Mouse (Mus musculus): ENCODE results near the gene Thbs2. TPM values are rescaled to one million over a fixed set of nuclear protein-coding genes. Genes with fewer than 3 reads are reported as not detected.

Thbs2 gene
- total and polyA plus RNA-seq, 2 experiments from 2014 or later, result 17.9 to 49.7 TPM

- peaks cover 4% of the 10 kb centered on the region; the same call in 1 of the 2 replicates for H3K4me1 ChIP-seq (ENCODE audit: control insufficient read depth, insufficient read depth)
- H3K9ac ChIP-seq (replicated peaks; ENCODE audit: low read depth, low read length), result no peak overlapping the region
- H3K27ac ChIP-seq (ENCODE audit: low read depth), result no peak overlapping the region
- ATAC-seq (ENCODE audit: insufficient read depth, low read depth) (no peak), DNase-seq (ENCODE audit: low spot score) (no peak)
- H3K27me3 ChIP-seq (ENCODE audit: control insufficient read depth, insufficient read depth, low read length), result no peaks in the 10 kb centered on the region
- H3K4me3 ChIP-seq (ENCODE audit: low read depth, low read length), result no peak overlapping the region
- no peak overlapping the region for H3K4me2 ChIP-seq (ENCODE audit: low read depth, low read length)
- no peak for TF ChIP-seq EP300 (IDR thresholded peaks at IDR 0.05; ENCODE audit: low read depth)
- TF ChIP-seq CTCF (IDR thresholded peaks at IDR 0.05; ENCODE audit: low read depth), result no peak
- no peaks in the 10 kb centered on the region for H3K36me3 ChIP-seq (replicated peaks; ENCODE audit: control insufficient read depth, insufficient read depth, low read length)
- 30% methylated on average over 3 of the region's 3 CpGs for WGBS
- no peaks in the 10 kb centered on the region for H3K9me3 ChIP-seq (replicated peaks; ENCODE audit: control insufficient read depth, low read length)
These were observed 33.4 kb upstream of the Thbs2 start for GRCm38 (mm10) chr17:14727481-14727880.

- Histone ChIP-seq H3K9ac (replicated peaks; ENCODE audit: low read depth, low read length) (no peak overlapping the region), H3K36me3 (replicated peaks; ENCODE audit: control insufficient read depth, insufficient read depth, low read length) (no peaks in the 10 kb centered on the region), H3K27me3 (ENCODE audit: control insufficient read depth, insufficient read depth, low read length) (no peaks in the 10 kb centered on the region), H3K4me3 (ENCODE audit: low read depth, low read length) (no peak overlapping the region), H3K27ac (ENCODE audit: low read depth) (no peak overlapping the region), H3K4me1 (ENCODE audit: control insufficient read depth, insufficient read depth) (peaks cover 4% of the 10 kb centered on the region; the same call in 1 of the 2 replicates), H3K9me3 (replicated peaks; ENCODE audit: control insufficient read depth, low read length) (no peaks in the 10 kb centered on the region), H3K4me2 (ENCODE audit: low read depth, low read length) (no peak overlapping the region)
- no peak for ATAC-seq (ENCODE audit: insufficient read depth, low read depth)
- no peak for TF ChIP-seq EP300 (IDR thresholded peaks at IDR 0.05; ENCODE audit: low read depth)
- no peak for TF ChIP-seq CTCF (IDR thresholded peaks at IDR 0.05; ENCODE audit: low read depth)
- 36% methylated on average over 2 of the region's 2 CpGs for WGBS
- no peak for DNase-seq (ENCODE audit: low spot score)
These were observed 30.8 kb upstream of the Thbs2 start for GRCm38 (mm10) chr17:14724786-14725185.

DNA sequence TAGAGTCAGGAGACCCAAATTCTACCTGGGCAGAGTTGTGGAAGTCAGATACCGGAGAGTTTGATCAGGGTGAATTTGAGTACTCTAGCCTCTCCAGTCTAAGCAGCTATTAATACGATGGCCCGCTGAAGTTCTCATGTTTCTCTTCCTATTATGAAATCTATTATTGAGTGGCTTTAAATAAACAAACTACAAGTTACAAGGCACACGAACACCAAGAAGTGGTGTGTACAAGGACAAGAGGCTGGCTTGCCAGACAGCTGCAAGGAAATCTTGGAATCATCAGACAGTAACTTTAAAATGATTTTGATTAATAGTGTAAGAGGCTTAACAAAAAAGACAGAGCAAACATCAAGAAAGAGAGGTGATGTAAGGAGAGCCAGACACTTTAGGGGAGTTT, 27.3 kb upstream of the Thbs2 start:
- no peak for ATAC-seq (ENCODE audit: insufficient read depth, low read depth)
- Histone ChIP-seq H3K27me3 (ENCODE audit: control insufficient read depth, insufficient read depth, low read length) (no peaks in the 10 kb centered on the region), H3K9me3 (replicated peaks; ENCODE audit: control insufficient read depth, low read length) (no peaks in the 10 kb centered on the region), H3K4me2 (ENCODE audit: low read depth, low read length) (no peak overlapping the region), H3K9ac (replicated peaks; ENCODE audit: low read depth, low read length) (no peak overlapping the region), H3K4me1 (ENCODE audit: control insufficient read depth, insufficient read depth) (0 out of 2 replicates have a peak, but pooled peaks cover 3% of the 10 kb centered on the region), H3K4me3 (ENCODE audit: low read depth, low read length) (no peak overlapping the region), H3K27ac (ENCODE audit: low read depth) (0 out of 2 replicates have a peak overlapping the region, but pooled peaks have one; percentile 34), H3K36me3 (replicated peaks; ENCODE audit: control insufficient read depth, insufficient read depth, low read length) (no peaks in the 10 kb centered on the region)
- no peak for DNase-seq (ENCODE audit: low spot score)
- TF ChIP-seq CTCF (IDR thresholded peaks at IDR 0.05; ENCODE audit: low read depth) (no peak), EP300 (IDR thresholded peaks at IDR 0.05; ENCODE audit: low read depth) (no peak)
- 74% methylated on average over 4 of the region's 4 CpGs for WGBS

DNA sequence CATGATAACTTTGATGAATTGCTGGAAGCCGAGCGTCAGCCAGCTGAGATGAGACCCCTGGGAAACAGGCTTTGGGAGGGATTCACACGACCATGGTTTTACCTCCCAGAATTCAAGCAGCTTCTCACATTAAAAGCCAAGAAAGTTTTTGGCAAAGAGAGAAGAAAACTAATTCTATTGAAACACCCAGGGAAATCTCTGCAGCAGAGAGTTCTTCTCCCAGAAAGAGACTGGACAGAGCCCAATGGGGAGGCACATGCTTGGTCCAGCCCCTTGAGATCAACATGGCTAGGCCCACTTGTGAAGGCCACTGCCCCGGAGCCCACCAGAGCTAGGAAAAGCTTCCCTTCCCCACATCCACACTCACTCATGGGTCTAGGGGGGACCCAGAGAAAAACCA, 26.9 kb upstream of the Thbs2 start:
- TF ChIP-seq EP300 (IDR thresholded peaks at IDR 0.05; ENCODE audit: low read depth), result no peak
- TF ChIP-seq CTCF (IDR thresholded peaks at IDR 0.05; ENCODE audit: low read depth), result no peak
- WGBS, result 65% methylated on average over 4 of the region's 4 CpGs
- 0 out of 2 replicates have a peak, but pooled peaks cover 3% of the 10 kb centered on the region for H3K4me1 ChIP-seq (ENCODE audit: control insufficient read depth, insufficient read depth)
- 0 out of 2 replicates have a peak, but pooled peaks cover 3% of the 10 kb centered on the region for H3K27me3 ChIP-seq (ENCODE audit: control insufficient read depth, insufficient read depth, low read length)
- peak overlapping the region; percentile 34; the same call in 1 of the 2 replicates for H3K27ac ChIP-seq (ENCODE audit: low read depth)
- ATAC-seq (ENCODE audit: insufficient read depth, low read depth) (no peak), DNase-seq (ENCODE audit: low spot score) (no peak)
- H3K36me3 ChIP-seq (replicated peaks; ENCODE audit: control insufficient read depth, insufficient read depth, low read length), result no peaks in the 10 kb centered on the region
- H3K4me3 ChIP-seq (ENCODE audit: low read depth, low read length), result no peak overlapping the region
- no peaks in the 10 kb centered on the region for H3K9me3 ChIP-seq (replicated peaks; ENCODE audit: control insufficient read depth, low read length)
- H3K9ac ChIP-seq (replicated peaks; ENCODE audit: low read depth, low read length), result no peak overlapping the region
- no peak overlapping the region for H3K4me2 ChIP-seq (ENCODE audit: low read depth, low read length)

GRCm38 (mm10) chr17:14720227-14720626, 26.2 kb upstream of the Thbs2 start:
- Histone ChIP-seq H3K9ac (replicated peaks; ENCODE audit: low read depth, low read length) (no peak overlapping the region), H3K9me3 (replicated peaks; ENCODE audit: control insufficient read depth, low read length) (no peaks in the 10 kb centered on the region), H3K4me2 (ENCODE audit: low read depth, low read length) (no peak overlapping the region), H3K36me3 (replicated peaks; ENCODE audit: control insufficient read depth, insufficient read depth, low read length) (no peaks in the 10 kb centered on the region), H3K4me1 (ENCODE audit: control insufficient read depth, insufficient read depth) (0 out of 2 replicates have a peak, but pooled peaks cover 3% of the 10 kb centered on the region), H3K4me3 (ENCODE audit: low read depth, low read length) (no peak overlapping the region), H3K27ac (ENCODE audit: low read depth) (peak overlapping the region; percentile 34), H3K27me3 (ENCODE audit: control insufficient read depth, insufficient read depth, low read length) (0 out of 2 replicates have a peak, but pooled peaks cover 3% of the 10 kb centered on the region)
- WGBS, result 62% methylated on average over 7 of the region's 7 CpGs
- no peak for TF ChIP-seq EP300 (IDR thresholded peaks at IDR 0.05; ENCODE audit: low read depth)
- TF ChIP-seq CTCF (IDR thresholded peaks at IDR 0.05; ENCODE audit: low read depth), result no peak
- no peak for ATAC-seq (ENCODE audit: insufficient read depth, low read depth)
- peak; percentile 36 for DNase-seq (ENCODE audit: low spot score)

DNA sequence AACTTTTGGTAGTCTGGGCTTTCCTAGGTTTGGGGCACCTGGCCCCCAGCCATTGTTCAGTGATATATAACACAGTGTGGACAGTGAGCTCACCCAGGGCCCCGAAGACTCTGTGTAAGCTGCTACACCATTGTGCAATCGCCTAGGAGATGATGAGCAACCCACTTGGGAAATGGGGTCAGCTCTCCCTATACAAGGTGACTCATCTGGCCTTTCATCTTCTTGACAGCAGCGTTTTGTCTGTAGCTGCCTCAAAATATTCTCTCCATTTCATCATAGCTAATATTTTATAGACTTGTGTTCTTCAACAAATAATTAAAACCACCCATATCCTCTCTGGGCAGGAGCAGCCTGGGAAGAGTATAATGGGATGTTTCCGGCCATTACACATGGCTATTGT, 24.8 kb upstream of the Thbs2 start:
- 0 out of 2 replicates have a peak, but pooled peaks cover 3% of the 10 kb centered on the region for H3K4me1 ChIP-seq (ENCODE audit: control insufficient read depth, insufficient read depth)
- no peak overlapping the region for H3K27ac ChIP-seq (ENCODE audit: low read depth)
- TF ChIP-seq CTCF (IDR thresholded peaks at IDR 0.05; ENCODE audit: low read depth) (no peak), EP300 (IDR thresholded peaks at IDR 0.05; ENCODE audit: low read depth) (no peak)
- no peak overlapping the region for H3K4me3 ChIP-seq (ENCODE audit: low read depth, low read length)
- H3K9ac ChIP-seq (replicated peaks; ENCODE audit: low read depth, low read length), result no peak overlapping the region
- H3K36me3 ChIP-seq (replicated peaks; ENCODE audit: control insufficient read depth, insufficient read depth, low read length), result no peaks in the 10 kb centered on the region
- no peak for DNase-seq (ENCODE audit: low spot score)
- 0 out of 2 replicates have a peak, but pooled peaks cover 3% of the 10 kb centered on the region for H3K27me3 ChIP-seq (ENCODE audit: control insufficient read depth, insufficient read depth, low read length)
- no peaks in the 10 kb centered on the region for H3K9me3 ChIP-seq (replicated peaks; ENCODE audit: control insufficient read depth, low read length)
- no peak for ATAC-seq (ENCODE audit: insufficient read depth, low read depth)
- H3K4me2 ChIP-seq (ENCODE audit: low read depth, low read length), result no peak overlapping the region
- 60% methylated on average over 4 of the region's 4 CpGs for WGBS
